Mouse (Mus musculus): ENCODE results near the gene Tec.

Tec gene

DNA sequence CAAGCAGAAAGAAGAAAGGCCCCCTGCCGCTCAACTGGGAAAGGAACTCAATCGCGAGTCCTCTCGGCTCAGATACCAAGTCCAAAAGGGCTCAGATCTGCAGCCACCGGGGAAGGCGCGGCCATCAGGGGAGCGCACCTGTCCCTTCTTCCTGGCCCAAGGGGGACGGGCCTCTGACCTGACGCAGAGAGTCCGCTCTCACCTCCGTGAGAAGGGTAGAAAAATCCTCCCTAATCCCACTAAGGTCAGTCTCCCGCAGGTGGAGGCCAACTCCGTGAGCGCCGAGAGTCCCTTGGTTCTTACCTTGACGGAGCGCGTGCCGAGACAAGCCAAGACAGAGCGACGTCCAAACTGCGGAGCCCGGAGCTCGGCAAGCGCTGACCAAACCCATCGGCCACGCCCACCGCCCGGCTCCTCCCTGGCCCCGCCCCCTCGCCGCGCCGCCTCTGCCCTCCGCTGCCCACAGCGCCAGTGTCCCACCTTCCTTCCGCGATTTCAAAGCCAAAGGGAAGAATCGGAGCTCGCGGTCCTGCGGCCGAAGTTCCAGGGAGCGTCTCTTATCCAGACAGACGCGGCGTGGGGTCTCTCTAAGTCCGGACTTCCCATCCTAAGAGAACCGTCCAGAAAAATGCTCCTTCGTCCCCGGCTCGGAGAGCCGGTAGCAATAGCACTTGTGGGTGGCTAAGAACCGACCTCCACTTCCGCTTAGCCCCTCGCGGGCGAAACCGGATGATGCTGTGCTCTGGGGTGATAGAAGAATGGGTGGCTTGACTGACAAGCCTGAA, at the start of gene Tec:
Gene Tec, minus strand, starts transcription at position 393 of the 785 bp plus-strand sequence.
- DNase-seq (ENCODE audit: low spot score in 2 of 2): peak; percentile 79 to 89

DNA sequence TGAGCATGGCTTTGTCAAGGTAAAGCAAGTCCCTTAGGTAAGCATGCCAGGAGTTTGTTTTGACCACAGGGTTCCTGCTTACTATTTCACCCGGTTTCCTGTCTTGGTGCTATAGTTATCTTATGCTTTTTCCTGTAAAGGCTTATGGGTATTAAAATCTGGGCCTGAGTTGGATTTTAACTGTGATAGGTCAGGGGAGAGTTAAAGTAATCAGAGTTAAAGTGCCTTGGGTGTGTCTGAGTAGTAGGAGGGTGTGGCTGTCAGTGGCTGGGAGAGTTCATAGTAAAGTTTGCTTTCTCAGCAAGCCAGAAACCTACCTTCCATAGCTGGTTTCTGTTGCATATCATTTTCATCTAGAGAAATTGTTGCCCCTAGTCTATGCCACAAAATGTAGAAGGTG, 48.6 kb upstream of the Tec start:
- no peak for DNase-seq (ENCODE audit: low spot score in 2 of 2)

DNA sequence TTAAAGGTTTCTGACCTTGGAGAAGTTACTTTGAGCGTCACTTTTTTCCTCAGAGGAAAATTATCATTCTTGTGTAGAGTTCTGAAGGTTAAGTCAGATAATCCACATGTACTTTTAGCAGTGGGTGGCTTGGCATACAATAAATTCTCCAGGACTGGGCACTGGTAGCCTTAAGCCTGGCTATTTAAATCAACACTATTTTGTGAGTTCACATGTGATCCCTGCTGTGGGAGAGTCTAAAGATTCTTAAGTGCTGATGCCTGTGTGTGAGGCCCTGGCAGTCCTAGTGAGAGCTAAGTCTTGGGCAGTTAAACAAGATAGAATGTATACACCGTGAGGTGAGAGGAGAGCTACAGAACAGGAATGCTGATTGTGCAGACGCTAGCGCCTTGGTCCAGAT, 47.8 kb upstream of the Tec start:
- no peak for DNase-seq (ENCODE audit: low spot score in 2 of 2)

DNA sequence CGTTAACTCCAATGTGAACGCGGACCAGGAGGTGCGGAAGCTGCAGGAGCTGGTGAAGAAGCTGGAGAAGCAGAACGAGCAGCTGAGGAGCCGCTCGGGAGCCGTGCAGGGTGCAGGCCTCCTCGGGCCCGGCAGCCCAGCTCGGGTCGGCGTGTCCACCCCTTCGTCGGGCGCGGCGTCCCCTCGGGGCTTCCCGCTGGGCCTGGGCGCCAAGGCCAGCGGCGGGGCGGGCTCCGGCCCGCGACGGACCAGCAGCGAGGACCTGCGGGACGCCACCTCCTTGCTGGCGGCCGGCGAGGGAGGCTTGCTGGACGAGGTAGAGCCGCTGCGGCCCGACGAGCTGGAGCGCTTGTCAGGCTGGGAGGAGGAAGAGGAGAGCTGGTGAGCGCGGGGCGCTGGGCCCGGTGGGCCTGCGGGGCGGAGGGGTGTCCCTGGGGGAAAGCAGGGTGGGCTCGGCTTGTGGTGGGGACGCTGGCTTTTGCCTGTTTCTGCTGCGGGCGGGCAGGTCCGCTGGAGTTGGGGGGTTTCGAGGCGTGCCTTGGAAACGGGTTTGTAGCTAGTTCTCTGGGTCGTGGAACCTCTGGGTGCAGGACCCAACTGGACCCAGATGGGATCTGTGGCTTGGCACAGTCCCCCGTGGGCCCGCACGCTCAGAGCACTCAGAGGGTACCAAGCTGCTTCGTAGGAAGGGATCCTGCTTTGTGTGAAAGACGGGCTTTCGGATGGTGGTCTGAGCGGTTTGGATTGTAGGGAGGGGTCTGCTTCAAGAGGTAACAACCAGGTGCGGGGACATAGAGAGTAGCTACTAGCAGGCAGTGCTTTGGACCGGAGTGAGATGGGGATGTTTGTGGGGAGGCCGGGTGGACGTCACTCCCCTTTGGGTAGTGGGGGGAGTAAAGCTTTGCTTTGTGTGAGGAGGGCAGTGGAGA, 46.6 kb upstream of the Tec start:
- peak; percentile 41 to 44 for DNase-seq (ENCODE audit: low spot score in 2 of 2)

DNA sequence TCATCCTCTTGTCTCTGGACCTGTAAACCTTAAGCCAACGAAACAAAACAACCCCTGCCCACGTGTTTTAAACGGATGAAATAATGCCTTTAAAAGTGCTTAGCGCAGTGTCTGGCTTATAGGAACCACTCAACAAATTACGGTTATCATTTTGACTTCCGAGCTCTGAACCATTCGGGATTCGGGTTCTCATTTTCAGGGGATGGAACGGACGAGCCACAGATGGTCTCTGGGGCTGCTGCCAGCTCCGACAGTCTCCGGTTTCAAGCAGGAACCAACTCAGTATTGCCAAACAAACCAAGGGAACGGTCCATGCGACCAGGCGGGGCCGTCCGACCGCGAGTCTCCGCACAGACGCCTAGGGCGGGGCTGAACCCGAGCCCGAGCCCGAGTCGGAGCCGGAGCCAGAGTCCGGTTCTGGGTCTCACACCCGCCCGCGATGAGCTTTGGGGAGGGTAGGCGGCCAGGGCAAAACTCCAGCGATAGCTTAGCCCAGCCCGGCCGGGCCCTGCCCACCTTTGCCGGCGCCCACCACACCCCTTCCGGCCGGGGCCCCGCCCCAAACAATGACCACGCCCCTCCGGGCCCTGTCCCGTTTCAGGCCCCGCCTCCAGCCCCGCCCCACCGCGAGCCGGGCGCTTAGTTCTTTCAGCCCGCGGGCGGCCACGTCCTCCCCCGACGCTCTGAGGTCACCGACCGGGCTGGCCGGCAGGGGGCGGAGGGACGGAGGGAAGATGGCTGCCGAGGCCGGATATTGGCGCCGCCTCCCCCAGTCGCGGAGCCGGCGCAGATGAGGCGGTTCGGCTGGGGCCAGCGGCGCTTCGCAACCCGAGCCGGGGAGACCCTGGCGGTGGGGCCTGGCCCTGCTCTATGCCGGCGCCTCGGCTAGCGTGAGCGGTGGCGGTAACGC, 45.6 kb upstream of the Tec start, which contains the start of gene Slain2:
Gene Slain2, plus strand, starts transcription at position 657 of the 910 bp plus-strand sequence.
- peak; percentile 96 to 97 for DNase-seq (ENCODE audit: low spot score in 2 of 2)

DNA sequence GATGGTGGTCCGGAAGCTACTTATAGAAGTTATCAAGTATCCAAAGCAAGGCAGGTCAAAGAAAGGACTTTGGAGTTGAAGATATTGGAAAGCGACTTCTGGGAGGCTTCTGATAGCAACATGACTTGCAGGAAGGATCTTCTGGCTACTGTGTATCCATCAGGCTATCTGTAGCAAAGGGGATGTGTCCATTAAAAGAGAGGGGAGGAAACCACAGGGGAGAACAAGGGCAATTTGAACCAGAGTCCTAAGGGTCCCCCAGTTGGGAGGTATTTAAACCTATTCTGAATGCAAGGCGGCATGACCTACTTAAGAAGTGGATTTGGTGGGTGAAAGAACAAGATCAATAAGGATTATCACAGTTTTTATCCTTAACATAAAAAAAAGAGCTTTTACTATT, 43.0 kb upstream of the Tec start:
- DNase-seq (ENCODE audit: low spot score in 2 of 2): no peak

DNA sequence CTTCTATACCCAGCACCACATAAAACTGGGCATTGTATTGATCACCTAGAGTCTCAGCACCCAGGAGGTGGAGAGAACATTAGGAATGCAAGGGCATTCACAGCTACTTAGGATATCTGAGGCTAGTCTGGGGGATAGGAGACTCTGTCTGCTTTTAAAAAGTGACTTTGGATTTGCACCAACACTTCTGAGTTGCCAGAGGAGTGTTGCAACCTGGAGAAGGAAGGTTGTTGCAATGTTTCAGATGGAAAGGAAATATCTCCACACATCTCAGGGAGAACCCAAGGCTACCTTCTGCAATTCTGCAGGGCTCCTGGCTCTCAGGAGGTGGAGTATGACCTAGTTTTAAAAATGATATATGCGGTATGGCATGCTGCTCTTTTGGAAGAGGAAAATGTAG, 42.1 kb upstream of the Tec start:
- no peak for DNase-seq (ENCODE audit: low spot score in 2 of 2)

DNA sequence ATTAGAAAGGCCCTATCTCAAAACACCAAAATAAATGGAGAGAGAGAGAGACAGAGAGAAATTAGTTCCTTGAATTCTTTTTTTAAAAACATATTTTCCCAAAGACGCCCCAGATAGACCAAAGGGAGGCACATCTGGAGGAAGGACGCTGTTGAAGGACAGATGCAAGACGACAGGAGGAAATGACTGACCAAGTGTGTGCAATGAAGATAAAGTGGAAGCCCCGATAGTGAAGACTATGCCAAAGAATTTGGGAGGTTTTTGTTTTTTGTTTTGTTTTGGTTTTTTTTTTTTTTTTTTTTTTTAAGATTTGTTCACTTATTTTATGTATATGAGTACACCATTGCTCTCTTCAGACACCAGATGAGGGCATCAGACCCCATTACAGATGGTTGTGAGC, 41.1 kb upstream of the Tec start:
- no peak for DNase-seq (ENCODE audit: low spot score in 2 of 2)

DNA sequence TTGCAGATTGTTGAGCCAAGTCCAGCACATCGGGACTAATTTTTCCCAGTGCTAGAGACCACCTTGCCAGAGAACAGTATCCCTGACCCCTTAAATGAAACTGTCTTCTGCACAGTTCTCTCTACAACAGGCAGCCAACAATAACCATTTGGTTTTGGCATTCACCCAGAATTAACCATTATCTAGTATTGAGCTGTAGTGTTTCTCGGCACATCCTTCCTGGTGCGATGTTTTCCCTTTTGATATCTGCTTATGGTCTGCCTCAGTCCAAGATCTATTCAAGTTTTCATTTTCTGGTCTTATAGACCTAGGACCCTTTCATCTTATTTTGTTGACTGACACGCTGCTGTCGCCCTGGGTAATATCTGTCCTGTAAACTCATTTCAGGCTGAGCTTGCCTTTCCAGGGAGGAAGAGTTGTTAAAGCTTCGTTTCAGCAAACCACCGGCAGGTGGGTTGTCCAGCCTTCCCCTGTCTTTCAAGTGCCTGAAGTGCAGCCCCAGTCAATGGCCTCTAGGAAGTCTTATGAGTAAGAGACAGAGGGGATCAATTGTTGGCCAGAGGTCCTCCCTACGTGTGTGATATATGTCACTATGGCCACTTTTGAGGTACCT, 40.1 kb upstream of the Tec start:
- no peak for DNase-seq (ENCODE audit: low spot score in 2 of 2)

DNA sequence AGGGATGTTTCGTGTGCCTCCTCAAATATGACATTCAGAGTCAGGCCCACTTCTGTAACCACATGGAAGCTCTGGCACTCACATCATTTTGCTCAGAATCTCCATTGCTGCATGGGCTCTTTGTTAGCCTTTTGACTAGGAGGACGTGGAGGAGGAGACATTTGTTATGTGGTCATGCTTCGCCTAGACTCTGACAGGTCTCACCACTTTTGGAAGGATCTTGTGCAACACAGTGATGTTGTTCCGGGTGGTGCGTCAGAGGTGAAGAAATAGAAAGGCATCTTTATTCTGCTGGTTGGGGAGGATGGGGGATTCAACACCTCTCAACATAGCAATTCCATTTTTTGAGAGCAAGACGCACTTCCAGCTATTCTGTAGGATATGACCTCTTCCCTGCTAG, 39.1 kb upstream of the Tec start:
- DNase-seq (ENCODE audit: low spot score in 2 of 2): no peak

DNA sequence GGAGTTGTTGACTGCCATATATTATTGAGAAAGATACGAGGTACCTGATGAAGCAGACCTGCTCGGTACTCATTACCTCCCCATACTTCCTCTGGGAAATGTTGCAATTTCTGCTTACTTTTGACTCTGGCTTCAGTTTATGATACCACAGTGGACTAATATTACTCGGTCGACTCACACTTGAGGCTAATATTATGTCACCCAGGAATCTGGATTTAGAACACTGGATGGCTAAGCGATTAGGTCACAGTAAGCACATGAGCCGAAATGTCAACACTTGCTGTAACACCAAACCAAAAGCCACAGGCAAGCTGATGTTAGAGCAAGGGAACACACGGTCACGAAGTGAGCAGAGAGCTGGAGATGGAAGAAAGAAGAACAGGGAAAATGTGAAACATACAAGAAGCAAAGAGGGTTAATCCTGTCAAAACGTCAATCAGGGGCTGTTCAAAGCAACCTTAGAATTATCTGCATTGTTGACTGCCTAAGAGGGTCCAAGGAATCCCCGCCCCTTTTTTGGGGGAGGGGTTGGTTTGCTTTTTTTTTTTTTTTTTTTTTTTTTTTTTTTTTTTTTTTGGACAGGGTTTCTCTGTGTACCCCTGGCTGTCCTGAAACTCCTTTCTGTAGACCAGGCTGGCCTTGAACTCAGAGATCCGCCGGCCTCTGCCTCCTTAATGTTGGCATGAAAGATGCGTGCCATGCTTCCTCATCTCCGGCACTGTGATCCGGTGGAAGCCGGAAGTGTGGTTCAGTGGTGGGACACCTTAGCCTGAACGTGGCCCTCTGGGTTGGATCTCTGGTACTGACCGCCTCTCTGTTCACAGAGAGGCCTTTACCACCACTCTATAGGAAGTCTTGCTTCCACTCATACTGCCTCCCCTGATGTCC, 36.9 kb upstream of the Tec start:
- DNase-seq (ENCODE audit: low spot score in 2 of 2): peak; percentile 65 to 78

DNA sequence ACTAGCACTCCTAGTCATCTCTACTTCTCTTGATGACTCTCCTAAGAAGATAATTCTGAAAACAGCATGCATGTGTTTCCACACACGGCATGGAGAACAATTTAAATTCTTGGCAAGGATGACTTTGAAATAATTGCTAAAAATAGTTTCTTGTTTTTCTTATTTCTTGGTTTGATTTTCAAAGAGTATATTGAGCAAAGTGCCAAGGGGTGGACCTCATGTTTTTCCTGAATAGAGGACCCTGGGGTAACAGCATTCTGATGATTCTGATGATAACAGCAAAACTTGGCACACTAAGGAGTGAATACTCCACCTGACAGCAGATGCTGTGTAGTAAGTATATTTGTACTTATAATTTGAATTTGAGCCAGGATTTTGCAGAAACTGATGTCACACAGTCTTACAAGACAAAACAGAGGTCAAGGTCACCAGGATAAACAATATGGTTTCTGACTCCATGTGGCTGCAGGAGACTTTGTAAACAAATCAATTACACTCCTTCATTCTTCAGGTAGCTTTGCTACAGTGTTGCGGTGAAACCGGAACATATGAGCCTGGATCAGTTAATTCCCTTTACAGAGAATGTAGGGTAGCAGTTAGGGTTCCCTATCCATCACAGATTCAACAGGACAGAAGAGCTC, 34.7 kb upstream of the Tec start:
- peak; percentile 42 to 69 for DNase-seq (ENCODE audit: low spot score in 2 of 2)

DNA sequence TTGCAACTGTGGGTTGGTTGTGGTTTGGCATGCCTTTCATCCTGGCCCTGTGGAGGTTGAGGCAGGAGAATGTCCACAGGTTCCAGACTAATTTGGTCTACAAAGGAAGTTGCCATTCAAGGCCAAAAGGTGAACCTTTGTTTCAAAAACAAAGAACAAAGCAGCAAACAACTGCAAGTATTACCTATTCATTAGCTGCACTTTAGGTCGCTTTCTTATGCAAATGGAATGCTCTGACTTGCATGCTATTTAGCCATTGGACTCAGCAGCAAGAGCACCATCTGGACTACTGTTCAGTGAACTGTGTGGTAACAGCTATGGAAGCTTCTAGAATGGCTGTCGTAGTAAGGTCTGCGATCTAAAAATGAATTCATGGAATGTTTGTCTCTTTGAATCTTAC, 34.0 kb upstream of the Tec start:
- DNase-seq (ENCODE audit: low spot score in 2 of 2): no peak

DNA sequence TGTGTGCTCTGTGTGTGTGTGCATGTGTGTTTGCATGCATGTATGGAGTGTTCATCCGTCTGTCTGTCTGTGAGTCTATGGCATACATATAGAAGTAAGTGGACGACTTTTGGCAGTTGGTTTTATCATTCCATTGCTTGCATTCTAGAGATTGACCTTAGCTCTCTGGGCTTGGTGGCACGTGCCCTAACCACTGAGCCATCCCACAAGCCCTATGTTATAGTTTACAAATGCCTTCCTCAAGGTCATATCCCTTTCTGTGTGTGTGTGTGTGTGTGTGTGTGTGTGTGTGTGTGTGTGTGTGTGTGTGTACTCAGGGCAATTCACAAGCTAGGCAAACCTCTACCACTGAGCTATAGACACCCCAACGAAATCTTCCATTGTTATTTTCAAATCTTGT, 33.6 kb upstream of the Tec start:
- no peak for DNase-seq (ENCODE audit: low spot score in 2 of 2)

DNA sequence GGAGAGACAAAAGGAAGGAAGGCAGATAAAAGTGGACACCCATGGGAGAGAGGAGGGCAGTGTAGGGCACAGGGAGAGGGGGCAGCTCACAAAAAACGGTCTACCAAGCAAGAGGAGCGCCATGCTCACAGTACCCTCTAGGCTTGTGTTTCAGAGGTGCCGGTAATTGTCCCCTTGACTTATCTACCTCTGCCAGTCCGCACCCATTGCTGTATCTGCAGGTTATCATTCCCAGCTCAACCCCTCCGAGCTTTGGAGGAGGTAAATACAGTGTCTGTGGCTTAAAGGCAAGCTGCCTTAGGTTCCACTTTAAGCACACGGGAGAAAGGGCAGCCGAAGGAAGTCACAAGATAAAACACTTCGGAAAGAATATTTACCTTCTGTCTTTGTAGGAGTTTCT, 31.0 kb upstream of the Tec start:
- no peak for DNase-seq (ENCODE audit: low spot score in 2 of 2)

DNA sequence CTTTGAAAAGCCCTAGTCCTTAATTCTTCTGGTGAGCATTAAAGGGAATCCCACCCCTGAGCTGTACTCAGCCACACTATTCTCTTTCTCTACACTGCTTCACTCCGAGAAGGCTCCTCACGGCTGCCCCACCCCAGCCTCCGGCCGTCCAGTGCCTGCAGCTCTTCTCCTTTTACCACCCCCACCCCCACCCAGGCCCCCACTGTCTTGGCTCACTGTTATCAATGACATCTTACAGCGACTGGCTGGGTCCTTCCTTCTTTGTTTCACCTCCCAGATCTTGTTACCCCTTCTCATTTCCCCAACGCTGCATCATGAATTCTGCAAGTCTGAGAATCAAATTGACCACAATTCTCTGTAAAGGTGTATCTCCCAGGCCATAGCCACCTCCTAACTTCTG, 29.7 kb upstream of the Tec start:
- DNase-seq (ENCODE audit: low spot score in 2 of 2): no peak

DNA sequence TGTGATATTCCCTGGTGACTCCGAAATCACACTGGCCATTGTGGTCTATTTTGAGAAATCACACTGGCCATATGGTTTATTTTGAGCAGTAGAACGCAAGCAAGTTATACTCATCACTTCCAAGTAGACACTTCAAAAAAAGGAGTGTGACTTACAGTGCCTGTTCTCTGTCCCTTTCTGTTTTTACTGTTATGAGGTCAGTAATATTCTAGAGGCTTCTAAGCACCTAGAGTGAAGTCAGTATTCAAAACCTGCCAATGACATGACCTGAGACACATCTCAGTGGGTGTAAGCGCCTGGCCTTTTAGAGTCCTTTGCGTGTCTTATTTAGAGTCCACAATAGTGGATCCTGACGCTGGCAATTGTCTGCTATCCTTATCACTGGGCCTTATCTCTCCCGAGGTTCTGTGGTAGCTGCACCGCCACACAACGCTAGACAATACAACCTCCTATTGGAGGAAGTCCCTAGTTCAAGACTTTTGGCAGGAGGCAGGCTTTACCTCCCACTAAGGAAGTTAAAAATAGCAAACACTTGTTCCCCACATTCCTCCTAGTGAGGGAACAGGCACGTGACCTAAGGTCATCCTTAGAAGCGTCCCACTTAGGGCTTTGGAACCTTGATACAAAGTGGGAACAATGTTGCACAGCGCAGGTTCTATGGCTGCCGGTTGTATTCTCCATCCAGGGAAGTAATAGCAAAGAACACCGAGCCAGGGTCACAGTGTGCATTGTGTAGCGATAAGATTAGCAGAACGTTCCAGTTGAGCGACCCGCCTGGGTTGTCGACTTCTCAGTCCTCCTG, 28.4 kb upstream of the Tec start:
- peak; percentile 72 to 77 for DNase-seq (ENCODE audit: low spot score in 2 of 2)

DNA sequence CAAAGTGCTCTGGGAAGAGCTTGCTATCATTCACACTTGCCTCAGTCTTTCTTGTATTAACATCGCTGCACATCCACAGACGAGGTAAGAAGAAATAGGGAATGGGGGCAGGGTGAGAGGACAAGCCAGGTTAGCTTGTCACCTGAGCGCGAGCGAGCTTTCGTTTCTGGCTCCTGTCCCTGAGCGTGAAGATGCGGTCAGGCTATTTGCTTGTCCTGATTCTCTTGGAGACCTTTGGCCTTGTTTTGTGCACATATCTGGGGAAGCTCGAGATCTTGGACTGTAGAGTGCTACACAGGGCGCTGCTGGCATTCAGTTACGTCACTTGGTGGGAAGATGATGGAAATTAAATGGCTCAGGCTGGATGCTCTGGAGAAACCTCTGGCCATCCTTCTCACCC, 27.0 kb upstream of the Tec start:
- DNase-seq (ENCODE audit: low spot score in 2 of 2): no peak

DNA sequence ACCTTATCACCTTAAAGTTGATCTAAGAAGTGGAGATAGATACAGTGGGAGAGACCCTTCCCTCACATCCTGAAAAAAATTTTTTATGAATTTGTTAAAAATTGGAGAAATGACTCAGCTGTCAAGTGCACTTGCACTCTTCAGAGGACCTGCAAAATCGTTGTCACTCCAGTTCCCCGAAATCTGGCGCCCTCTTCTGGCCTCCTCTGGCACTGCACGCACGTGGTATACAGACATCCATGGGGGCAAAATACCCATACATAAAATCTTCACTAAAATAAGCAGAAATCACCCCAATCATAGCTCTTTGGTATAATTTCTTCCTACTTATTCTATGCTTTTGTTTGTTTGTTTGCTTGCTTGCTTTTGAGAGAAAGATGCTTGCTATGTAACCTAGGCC, 25.7 kb upstream of the Tec start:
- DNase-seq (ENCODE audit: low spot score in 2 of 2): no peak
